Mouse (Mus musculus): ENCODE data around the gene Bmper. TPM values are rescaled to one million over a fixed set of nuclear protein-coding genes. Genes with fewer than 3 reads are reported as not detected.

Bmper gene
- total RNA-seq, 2 experiments from 2014 or later = not detected

- ATAC-seq (replicated peaks; ENCODE audit: low FRiP score, low TSS enrichment, poor library complexity, severe bottlenecking) = no peak
Observed at GRCm38 (mm10) chr9:23284940-23285460, 62.1 kb downstream of the Bmper start.

GRCm38 (mm10) chr9:23293574-23293973 lies 70.7 kb downstream of the Bmper start:
- no peak for ATAC-seq (replicated peaks; ENCODE audit: low FRiP score, low TSS enrichment, poor library complexity, severe bottlenecking)

- no peak for ATAC-seq (replicated peaks; ENCODE audit: low FRiP score, low TSS enrichment, poor library complexity, severe bottlenecking)
Observed at GRCm38 (mm10) chr9:23295569-23295968, 72.7 kb downstream of the Bmper start.

- no peak for ATAC-seq (replicated peaks; ENCODE audit: low FRiP score, low TSS enrichment, poor library complexity, severe bottlenecking)
Observed at GRCm38 (mm10) chr9:23297491-23298170, 74.8 kb downstream of the Bmper start.

GRCm38 (mm10) chr9:23300376-23300775 lies 77.5 kb downstream of the Bmper start:
- ATAC-seq (replicated peaks; ENCODE audit: low FRiP score, low TSS enrichment, poor library complexity, severe bottlenecking) = no peak

GRCm38 (mm10) chr9:23305681-23306080 lies 82.8 kb downstream of the Bmper start:
- ATAC-seq (replicated peaks; ENCODE audit: low FRiP score, low TSS enrichment, poor library complexity, severe bottlenecking) = no peak

- no peak for ATAC-seq (replicated peaks; ENCODE audit: low FRiP score, low TSS enrichment, poor library complexity, severe bottlenecking)
Observed at GRCm38 (mm10) chr9:23306226-23306625, 83.3 kb downstream of the Bmper start.

GRCm38 (mm10) chr9:23307835-23308234 lies 85.0 kb downstream of the Bmper start:
- no peak for ATAC-seq (replicated peaks; ENCODE audit: low FRiP score, low TSS enrichment, poor library complexity, severe bottlenecking)

GRCm38 (mm10) chr9:23310953-23311352 lies 88.1 kb downstream of the Bmper start:
- no peak for ATAC-seq (replicated peaks; ENCODE audit: low FRiP score, low TSS enrichment, poor library complexity, severe bottlenecking)

- ATAC-seq (replicated peaks; ENCODE audit: low FRiP score, low TSS enrichment, poor library complexity, severe bottlenecking) = no peak
Observed at GRCm38 (mm10) chr9:23311956-23312355, 89.1 kb downstream of the Bmper start.

- ATAC-seq (replicated peaks; ENCODE audit: low FRiP score, low TSS enrichment, poor library complexity, severe bottlenecking) = no peak
Observed at GRCm38 (mm10) chr9:23312877-23313276, 90.0 kb downstream of the Bmper start.

- no peak for ATAC-seq (replicated peaks; ENCODE audit: low FRiP score, low TSS enrichment, poor library complexity, severe bottlenecking)
Observed at GRCm38 (mm10) chr9:23315631-23316330, 92.9 kb downstream of the Bmper start.

GRCm38 (mm10) chr9:23327830-23328229 lies 105.0 kb downstream of the Bmper start:
- no peak for ATAC-seq (replicated peaks; ENCODE audit: low FRiP score, low TSS enrichment, poor library complexity, severe bottlenecking)

GRCm38 (mm10) chr9:23333041-23333622 lies 110.3 kb downstream of the Bmper start:
- no peak for ATAC-seq (replicated peaks; ENCODE audit: low FRiP score, low TSS enrichment, poor library complexity, severe bottlenecking)

- no peak for ATAC-seq (replicated peaks; ENCODE audit: low FRiP score, low TSS enrichment, poor library complexity, severe bottlenecking)
Observed at GRCm38 (mm10) chr9:23340551-23340950, 117.7 kb downstream of the Bmper start.

- no peak for ATAC-seq (replicated peaks; ENCODE audit: low FRiP score, low TSS enrichment, poor library complexity, severe bottlenecking)
Observed at GRCm38 (mm10) chr9:23341246-23341645, 118.4 kb downstream of the Bmper start.

GRCm38 (mm10) chr9:23344353-23344752 lies 121.5 kb downstream of the Bmper start:
- ATAC-seq (replicated peaks; ENCODE audit: low FRiP score, low TSS enrichment, poor library complexity, severe bottlenecking) = no peak

GRCm38 (mm10) chr9:23345093-23345844 lies 122.4 kb downstream of the Bmper start:
- no peak for ATAC-seq (replicated peaks; ENCODE audit: low FRiP score, low TSS enrichment, poor library complexity, severe bottlenecking)

GRCm38 (mm10) chr9:23349603-23350002 lies 126.7 kb downstream of the Bmper start:
- no peak for ATAC-seq (replicated peaks; ENCODE audit: low FRiP score, low TSS enrichment, poor library complexity, severe bottlenecking)

- no peak for ATAC-seq (replicated peaks; ENCODE audit: low FRiP score, low TSS enrichment, poor library complexity, severe bottlenecking)
Observed at GRCm38 (mm10) chr9:23351400-23351799, 128.5 kb downstream of the Bmper start.

Measured in megakaryocyte-erythroid progenitor cell, adult 5-6 weeks (primary cell).